In the genomic region with DNA sequence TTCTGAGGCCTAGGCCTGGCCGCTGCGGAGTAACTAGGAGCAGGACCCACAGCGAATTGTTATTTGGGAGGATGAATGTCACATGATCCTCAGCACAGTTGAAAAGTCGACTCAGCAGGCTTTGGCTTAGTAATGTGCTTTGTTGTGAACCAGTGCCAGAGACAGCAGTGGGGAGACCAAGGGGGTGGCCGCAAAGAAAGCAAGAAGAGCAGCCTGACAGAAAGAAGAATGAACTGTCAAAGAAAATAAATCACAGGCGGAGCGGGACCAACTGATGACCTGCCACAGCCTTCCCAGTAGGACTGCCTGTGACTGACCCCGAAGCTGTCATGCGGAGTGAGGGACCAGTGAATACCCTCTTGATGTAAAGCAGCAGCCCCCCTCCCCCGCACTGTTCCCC, we compare ENCODE assay signal across 8 mouse cellular contexts.
A peak's percentile ranks its signal among the peaks of the same experiment; 100 is the strongest.
DNase-seq lines count a peak whose midpoint lies in the region; ATAC-seq and TF ChIP-seq lines count a peak whose summit lies in the region.

No protein-coding gene starts in this region.

- H3K9me3 ChIP-seq in forebrain, embryonic 13.5 days (replicated peaks) = no peaks in the 10 kb centered on the region
- no peaks in the 10 kb centered on the region for H3K9me3 ChIP-seq in kidney, embryonic 16.5 days (ENCODE audit: low read length)
- no peaks in the 10 kb centered on the region for H3K9me3 ChIP-seq in midbrain, embryonic 16.5 days (replicated peaks; ENCODE audit: control insufficient read depth, low read length, poor library complexity, severe bottlenecking)
- no peaks in the 10 kb centered on the region for H3K9me3 ChIP-seq in liver, postnatal 0 days (ENCODE audit: low read length)

- no peak overlapping the region for H3K4me3 ChIP-seq in testis, adult 2 months (ENCODE audit: control insufficient read depth, low read depth, low read length)
- H3K4me3 ChIP-seq in forebrain, embryonic 13.5 days = no peak overlapping the region
- 0 out of 2 replicates have a peak overlapping the region, but pooled peaks have one; percentile 13 for H3K4me3 ChIP-seq in kidney, embryonic 16.5 days (ENCODE audit: low read length)
- peak overlapping the region; percentile 3; the same call in 1 of the 2 replicates for H3K4me3 ChIP-seq in midbrain, embryonic 16.5 days (ENCODE audit: low read depth, low read length)
- H3K4me3 ChIP-seq in liver, postnatal 0 days (ENCODE audit: low read depth, low read length) = no peak overlapping the region

- H3K27me3 ChIP-seq in testis, adult 2 months (ENCODE audit: control insufficient read depth, insufficient read depth, low read length) = no peaks in the 10 kb centered on the region
- H3K27me3 ChIP-seq in forebrain, embryonic 13.5 days = no peaks in the 10 kb centered on the region
- H3K27me3 ChIP-seq in kidney, embryonic 16.5 days (ENCODE audit: insufficient read depth, low read length) = no peaks in the 10 kb centered on the region
- H3K27me3 ChIP-seq in midbrain, embryonic 16.5 days (ENCODE audit: control insufficient read depth, insufficient read depth, low read depth, low read length) = no peaks in the 10 kb centered on the region
- H3K27me3 ChIP-seq in liver, postnatal 0 days (ENCODE audit: insufficient read depth, low read length) = no peaks in the 10 kb centered on the region

- WGBS in forebrain, embryonic 13.5 days = 7% methylated on average over 10 of the region's 10 CpGs
- 17% methylated on average over 10 of the region's 10 CpGs for WGBS in kidney, embryonic 16.5 days
- 4% methylated on average over 10 of the region's 10 CpGs for WGBS in midbrain, embryonic 16.5 days
- 65% methylated on average over 10 of the region's 10 CpGs for WGBS in liver, postnatal 0 days (ENCODE audit: insufficient replicate concordance)

- H3K4me1 ChIP-seq in testis, adult 2 months (ENCODE audit: control insufficient read depth, insufficient read depth, low read length) = peaks cover 4% of the 10 kb centered on the region
- peaks cover 10% of the 10 kb centered on the region for H3K4me1 ChIP-seq in forebrain, embryonic 13.5 days
- H3K4me1 ChIP-seq in kidney, embryonic 16.5 days (ENCODE audit: insufficient read depth, low read length) = peaks cover 16% of the 10 kb centered on the region; the same call in 1 of the 2 replicates
- peaks cover 11% of the 10 kb centered on the region for H3K4me1 ChIP-seq in midbrain, embryonic 16.5 days (ENCODE audit: control insufficient read depth, insufficient read depth, low read length)
- H3K4me1 ChIP-seq in liver, postnatal 0 days (ENCODE audit: insufficient read depth) = no peaks in the 10 kb centered on the region

- peak overlapping the region; percentile 61 for H3K27ac ChIP-seq in testis, adult 2 months (ENCODE audit: control insufficient read depth, insufficient read depth, low read depth, low read length)
- no peak overlapping the region for H3K27ac ChIP-seq in forebrain, embryonic 13.5 days
- peak overlapping the region; percentile 16; the same call in 1 of the 2 replicates for H3K27ac ChIP-seq in kidney, embryonic 16.5 days (ENCODE audit: low read length)
- H3K27ac ChIP-seq in midbrain, embryonic 16.5 days (ENCODE audit: low read length) = peak overlapping the region; percentile 26
- no peak overlapping the region for H3K27ac ChIP-seq in liver, postnatal 0 days (ENCODE audit: low read depth)

- H3K4me2 ChIP-seq in forebrain, embryonic 13.5 days = peak overlapping the region; percentile 32
- H3K4me2 ChIP-seq in kidney, embryonic 16.5 days (replicated peaks; ENCODE audit: low read depth, low read length) = peak overlapping the region; percentile 43
- peak overlapping the region; percentile 45 for H3K4me2 ChIP-seq in midbrain, embryonic 16.5 days (ENCODE audit: low read length)
- H3K4me2 ChIP-seq in liver, postnatal 0 days (ENCODE audit: low read depth, low read length) = no peak overlapping the region

- no peak for TF ChIP-seq CTCF in testis, adult 2 months (IDR thresholded peaks at IDR 0.05; ENCODE audit: control insufficient read depth, insufficient read depth, insufficient replicate concordance, low read depth, low read length)
- no peak for TF ChIP-seq CTCF in liver, postnatal 0 days (IDR thresholded peaks at IDR 0.05; ENCODE audit: low read depth)

- no peak for TF ChIP-seq EP300 in liver, postnatal 0 days (IDR thresholded peaks at IDR 0.05; ENCODE audit: low read depth)

- no peaks in the 10 kb centered on the region for H3K36me3 ChIP-seq in testis, adult 2 months (ENCODE audit: control insufficient read depth, insufficient read depth, low read length)
- no peaks in the 10 kb centered on the region for H3K36me3 ChIP-seq in forebrain, embryonic 13.5 days (ENCODE audit: poor library complexity, severe bottlenecking)
- H3K36me3 ChIP-seq in kidney, embryonic 16.5 days (ENCODE audit: insufficient read depth, low read length) = no peaks in the 10 kb centered on the region
- no peaks in the 10 kb centered on the region for H3K36me3 ChIP-seq in midbrain, embryonic 16.5 days (ENCODE audit: control insufficient read depth, insufficient read depth, low read length)
- no peaks in the 10 kb centered on the region for H3K36me3 ChIP-seq in liver, postnatal 0 days (replicated peaks; ENCODE audit: insufficient read depth, low read length)

- TF ChIP-seq POLR2A in testis, adult 2 months (IDR thresholded peaks at IDR 0.05; ENCODE audit: control insufficient read depth, low read depth, low read length) = no peak

- ATAC-seq in forebrain, embryonic 13.5 days = peak; percentile 79
- ATAC-seq in kidney, embryonic 16.5 days (ENCODE audit: low FRiP score, low TSS enrichment) = peak; percentile 83
- peak; percentile 87 for ATAC-seq in midbrain, embryonic 16.5 days
- no peak for ATAC-seq in liver, postnatal 0 days

- no peak for DNase-seq in testis, postnatal 14 days (ENCODE audit: low spot score)
- DNase-seq in T-cell, adult 2 months (ENCODE audit: low spot score) = no peak
- DNase-seq in layer of hippocampus, adult 9-11 months = no peak
- no peak for DNase-seq in liver, postnatal 0 days

- H3K9ac ChIP-seq in forebrain, embryonic 13.5 days = no peak overlapping the region
- H3K9ac ChIP-seq in kidney, embryonic 16.5 days (replicated peaks; ENCODE audit: low read length) = 0 out of 2 replicates have a peak overlapping the region, but pooled peaks have one; percentile 5
- 0 out of 2 replicates have a peak overlapping the region, but pooled peaks have one; percentile 18 for H3K9ac ChIP-seq in midbrain, embryonic 16.5 days (ENCODE audit: low read depth, low read length)
- no peak overlapping the region for H3K9ac ChIP-seq in liver, postnatal 0 days (replicated peaks)

Comparison
In these comparisons a context has a peak if more than half of its experiments do, and no peak if none do; other contexts are left out.
1. H3K27ac ChIP-seq: peak in testis, adult 2 months (single experiment), kidney, embryonic 16.5 days (single experiment) and midbrain, embryonic 16.5 days (single experiment); none in forebrain, embryonic 13.5 days (single experiment) and liver, postnatal 0 days (single experiment).
2. H3K4me3 ChIP-seq: peak in kidney, embryonic 16.5 days (single experiment) and midbrain, embryonic 16.5 days (single experiment); none in testis, adult 2 months (single experiment), forebrain, embryonic 13.5 days (single experiment) and liver, postnatal 0 days (single experiment).
3. H3K9ac ChIP-seq: peak in kidney, embryonic 16.5 days (single experiment) and midbrain, embryonic 16.5 days (single experiment); none in forebrain, embryonic 13.5 days (single experiment) and liver, postnatal 0 days (single experiment).